In genomic region chr2:154893045-154893385, GRCm38 (mm10) we compare ENCODE assay signal across 8 mouse cellular contexts. TPM values are rescaled to one million over a fixed set of nuclear protein-coding genes. Genes with fewer than 3 reads are reported as not detected.
DNase-seq lines count a peak whose midpoint lies in the region; ATAC-seq and TF ChIP-seq lines count a peak whose summit lies in the region.

No protein-coding gene starts in this region.

- peak; percentile 25; the same call in 1 of the 2 replicates for ATAC-seq in kidney, embryonic 14.5 days (ENCODE audit: low FRiP score, low TSS enrichment)
- ATAC-seq in hindbrain, embryonic 11.5 days (ENCODE audit: low FRiP score) = peak; percentile 25; the same call in 1 of the 2 replicates
- ATAC-seq in midbrain, embryonic 12.5 days (ENCODE audit: low FRiP score, low read depth) = no peak

- H3K27ac ChIP-seq in kidney, embryonic 14.5 days (ENCODE audit: low read depth, low read length) = no peak overlapping the region
- H3K27ac ChIP-seq in bone marrow, adult 2 months (ENCODE audit: control insufficient read depth, insufficient read depth, low read depth, low read length, poor library complexity) = no peak overlapping the region
- no peak overlapping the region for H3K27ac ChIP-seq in hindbrain, embryonic 11.5 days (ENCODE audit: low read depth, low read length)
- H3K27ac ChIP-seq in midbrain, embryonic 12.5 days (replicated peaks) = no peak overlapping the region

- H3K27me3 ChIP-seq in kidney, embryonic 14.5 days (ENCODE audit: control insufficient read depth, insufficient read depth, low read length) = no peaks in the 10 kb centered on the region
- H3K27me3 ChIP-seq in hindbrain, embryonic 11.5 days (ENCODE audit: control insufficient read depth, insufficient read depth, low read length) = no peaks in the 10 kb centered on the region
- 0 out of 2 replicates have a peak, but pooled peaks cover 3% of the 10 kb centered on the region for H3K27me3 ChIP-seq in midbrain, embryonic 12.5 days

- H3K9me3 ChIP-seq in kidney, embryonic 14.5 days (ENCODE audit: control insufficient read depth, low read length) = no peaks in the 10 kb centered on the region
- no peaks in the 10 kb centered on the region for H3K9me3 ChIP-seq in hindbrain, embryonic 11.5 days (ENCODE audit: control insufficient read depth, low read length)
- H3K9me3 ChIP-seq in midbrain, embryonic 12.5 days = no peaks in the 10 kb centered on the region

- peak overlapping the region; percentile 94 for H3K4me3 ChIP-seq in kidney, embryonic 14.5 days (ENCODE audit: low read length)
- H3K4me3 ChIP-seq in bone marrow, adult 2 months (replicated peaks; ENCODE audit: control insufficient read depth, low read depth, low read length) = peak overlapping the region; percentile 29
- peak overlapping the region; percentile 75 for H3K4me3 ChIP-seq in hindbrain, embryonic 11.5 days (ENCODE audit: low read depth, low read length)
- H3K4me3 ChIP-seq in midbrain, embryonic 12.5 days = peak overlapping the region; percentile 84

- DNase-seq in kidney, postnatal 14 days = no peak
- DNase-seq in hindbrain, embryonic 11.5 days (ENCODE audit: low spot score) = no peak
- no peak for DNase-seq in ovary, postnatal 10 days (ENCODE audit: low spot score)
- DNase-seq in frontal cortex, adult 2 months (ENCODE audit: extremely low spot score in 1 of 2, low spot score in 1 of 2) = no peak
- DNase-seq in layer of hippocampus, postnatal 10 days (ENCODE audit: low spot score in 2 of 2) = no peak

- TF ChIP-seq POLR2A in bone marrow, adult 2 months (IDR thresholded peaks at IDR 0.05; ENCODE audit: borderline replicate concordance, control insufficient read depth, low read depth, low read length) = no peak

- H3K9ac ChIP-seq in kidney, embryonic 14.5 days (ENCODE audit: low read depth, low read length) = peak overlapping the region; percentile 46; the same call in 1 of the 2 replicates
- peak overlapping the region; percentile 84 for H3K9ac ChIP-seq in hindbrain, embryonic 11.5 days (ENCODE audit: low read depth, low read length)
- H3K9ac ChIP-seq in midbrain, embryonic 12.5 days (replicated peaks) = peak overlapping the region; percentile 41; the same call in 1 of the 2 replicates

- H3K36me3 ChIP-seq in kidney, embryonic 14.5 days (ENCODE audit: control insufficient read depth, insufficient read depth, low read length) = peaks cover 1% of the 10 kb centered on the region; the same call in 1 of the 2 replicates
- H3K36me3 ChIP-seq in hindbrain, embryonic 11.5 days (ENCODE audit: control insufficient read depth, insufficient read depth, low read length) = no peaks in the 10 kb centered on the region; the same call in 1 of the 2 replicates
- peaks cover under 1% of the 10 kb centered on the region; the same call in 1 of the 2 replicates for H3K36me3 ChIP-seq in midbrain, embryonic 12.5 days

- no peak for TF ChIP-seq CTCF in bone marrow, adult 2 months (IDR thresholded peaks at IDR 0.05; ENCODE audit: control insufficient read depth, insufficient read depth, low read length)

- WGBS in kidney, embryonic 14.5 days = 10% methylated on average over 12 of the region's 12 CpGs
- 7% methylated on average over 12 of the region's 12 CpGs for WGBS in bone marrow, adult 2 months
- WGBS in hindbrain, embryonic 11.5 days = 12% methylated on average over 12 of the region's 12 CpGs
- 11% methylated on average over 12 of the region's 12 CpGs for WGBS in midbrain, embryonic 12.5 days

- H3K4me2 ChIP-seq in kidney, embryonic 14.5 days (replicated peaks; ENCODE audit: low read depth, low read length) = peak overlapping the region; percentile 68
- H3K4me2 ChIP-seq in hindbrain, embryonic 11.5 days (replicated peaks; ENCODE audit: low read depth, low read length) = peak overlapping the region; percentile 37
- peak overlapping the region; percentile 77 for H3K4me2 ChIP-seq in midbrain, embryonic 12.5 days (replicated peaks)

- H3K4me1 ChIP-seq in kidney, embryonic 14.5 days (ENCODE audit: control insufficient read depth, insufficient read depth, low read length) = peaks cover 11% of the 10 kb centered on the region
- H3K4me1 ChIP-seq in bone marrow, adult 2 months (ENCODE audit: control insufficient read depth, insufficient read depth, low read length) = no peaks in the 10 kb centered on the region; the same call in 1 of the 2 replicates
- H3K4me1 ChIP-seq in hindbrain, embryonic 11.5 days (replicated peaks; ENCODE audit: control insufficient read depth, insufficient read depth, low read length) = no peaks in the 10 kb centered on the region
- H3K4me1 ChIP-seq in midbrain, embryonic 12.5 days = peaks cover 15% of the 10 kb centered on the region

RNA-seq across cellular contexts. Expression of gene Eif2s2, which starts 0.3 kb away (rescaled TPM):
- polyA plus RNA-seq in kidney, embryonic 14.5 days (2014; fragmentation: Nextera tagmentation; extraction: Ambion mirVana) = 122 and 167 TPM in 2 replicates
- 46.8 and 88.6 TPM in 2 replicates for polyA plus RNA-seq in bone marrow, adult 2 months (2011; ENCODE audit: insufficient read depth, insufficient read length, low replicate concordance, missing spikeins)
- polyA plus RNA-seq in hindbrain, embryonic 11.5 days (2014; fragmentation: Nextera tagmentation; extraction: Ambion mirVana) = 126 and 127 TPM in 2 replicates
- polyA plus RNA-seq in midbrain, embryonic 12.5 days (2016; fragmentation: Nextera tagmentation; extraction: Ambion mirVana) = 93.9 and 103 TPM in 2 replicates
- 39.9 and 44.1 TPM in 2 replicates for polyA plus RNA-seq in frontal cortex, adult 2 months (2012; rRNA removed)
- 10 to 100 TPM; 81.3 to 86.1 TPM for total RNA-seq in layer of hippocampus, postnatal 10 days (2021)

Comparison
In these comparisons a context has a peak if more than half of its experiments do, and no peak if none do; other contexts are left out.
1. H3K4me3 ChIP-seq: peak in every context shown above with its lines; median percentile 94 in kidney, embryonic 14.5 days; 84 in midbrain, embryonic 12.5 days; 75 in hindbrain, embryonic 11.5 days; 29 in bone marrow, adult 2 months.